Mouse (Mus musculus) small intestine, adult 2 months (tissue): ENCODE data around the gene Padi3.

Source experiments
- CTCF ChIP-seq: fragments of 200-500 bp; IDR thresholded peaks from 2 replicates; pipeline ENCODE4 v1.5.1; 2012; ENCODE audit warnings: low read depth, mild to moderate bottlenecking, control low read depth, inconsistent platforms, low read length, moderate library complexity, mixed read lengths; ENCODE audit not compliant: insufficient replicate concordance, insufficient read length; ENCODE audit errors: extremely low read depth
- POLR2A ChIP-seq: fragments of 200-500 bp; IDR thresholded peaks from 2 replicates; pipeline ENCODE4 v1.6.1; 2012; ENCODE audit warnings: low read depth, mild to moderate bottlenecking, control low read depth, inconsistent platforms, low read length, moderate library complexity

DNA sequence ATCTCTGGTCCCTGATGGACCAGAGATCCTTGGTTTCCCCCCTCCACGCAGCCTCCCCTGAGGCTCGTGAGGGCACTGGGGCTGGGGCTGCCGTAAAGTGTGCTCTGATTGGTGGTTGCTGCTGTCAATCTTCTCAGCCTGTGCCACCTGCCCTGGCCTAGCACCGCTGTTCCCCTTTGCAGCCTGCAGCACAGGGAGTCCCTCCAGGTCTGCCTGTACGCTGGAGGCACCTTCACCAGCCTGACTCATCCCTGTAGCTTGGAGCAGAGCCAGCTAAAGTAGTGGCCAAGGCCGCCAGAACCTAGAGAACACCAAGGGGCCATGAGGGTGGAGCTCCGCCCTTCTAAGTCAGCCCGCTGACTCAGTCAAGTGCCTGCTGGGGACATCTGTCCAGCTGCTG lies 27.4 kb upstream of the Padi3 start:
- TF ChIP-seq CTCF (no peak), POLR2A (no peak)
